Mouse (Mus musculus): ENCODE results near the gene Rplp2.

Rplp2 gene

GRCm38 (mm10) chr7:141453636-141454035, 6.5 kb downstream of the Rplp2 start:
- DNase-seq: no peak

- DNase-seq: peak; percentile 98 to 100
Measured at GRCm38 (mm10) chr7:141454967-141455551, 7.9 kb downstream of the Rplp2 start, which contains the start of gene Pnpla2. Pnpla2 (plus strand) TSS chr7:141455198.

- peak; percentile 89 to 93 for DNase-seq
Measured at GRCm38 (mm10) chr7:141455610-141456314, 8.6 kb downstream of the Rplp2 start.

DNA sequence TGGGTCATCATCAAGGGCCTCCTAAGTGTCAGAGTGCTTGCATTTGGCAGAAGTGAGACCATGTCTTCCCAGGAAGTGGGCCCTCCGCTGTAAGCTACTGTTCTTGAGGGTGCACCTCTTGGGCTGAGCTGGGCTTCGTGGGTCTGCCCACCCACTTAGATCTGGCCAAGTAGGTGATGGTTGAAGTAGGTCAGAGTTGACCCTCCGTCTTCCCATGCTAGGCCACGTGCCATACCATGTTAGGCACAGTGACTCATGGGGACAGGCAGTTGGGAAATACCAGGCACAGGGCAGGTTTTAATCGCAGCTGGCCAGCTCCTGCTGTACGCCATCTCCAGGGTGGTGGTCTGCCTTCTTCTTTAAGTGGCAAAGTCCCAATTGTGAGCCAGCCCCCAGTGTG, 9.6 kb downstream of the Rplp2 start:
- no peak for DNase-seq

- DNase-seq: no peak
Measured at GRCm38 (mm10) chr7:141457236-141457635, 10.1 kb downstream of the Rplp2 start.

DNA sequence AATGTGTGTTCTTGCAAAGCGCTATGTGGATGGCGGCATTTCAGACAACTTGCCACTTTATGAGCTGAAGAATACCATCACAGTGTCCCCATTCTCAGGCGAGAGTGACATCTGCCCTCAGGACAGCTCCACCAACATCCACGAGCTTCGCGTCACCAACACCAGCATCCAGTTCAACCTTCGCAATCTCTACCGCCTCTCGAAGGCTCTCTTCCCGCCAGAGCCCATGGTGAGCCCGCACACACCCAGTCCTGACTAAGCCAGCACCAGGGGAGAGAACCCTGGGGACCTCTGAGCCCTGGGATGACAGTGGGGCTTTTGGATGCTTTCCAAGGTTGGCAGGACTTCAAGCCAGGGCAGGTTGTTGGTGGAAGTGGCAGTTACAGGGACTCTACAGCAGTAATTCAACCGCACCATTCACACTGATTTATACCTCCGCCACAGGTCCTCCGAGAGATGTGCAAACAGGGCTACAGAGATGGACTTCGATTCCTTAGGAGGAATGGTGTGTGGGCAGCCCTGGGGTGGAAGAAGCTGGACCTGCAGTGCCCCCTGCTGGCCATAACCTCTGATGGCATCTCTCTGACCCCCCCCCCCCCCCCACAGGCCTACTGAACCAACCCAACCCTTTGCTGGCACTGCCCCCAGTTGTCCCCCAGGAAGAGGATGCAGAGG, 11.0 kb downstream of the Rplp2 start:
- DNase-seq: peak; percentile 70 to 86

- DNase-seq: no peak
Measured at GRCm38 (mm10) chr7:141458661-141459060, 11.5 kb downstream of the Rplp2 start.

DNA sequence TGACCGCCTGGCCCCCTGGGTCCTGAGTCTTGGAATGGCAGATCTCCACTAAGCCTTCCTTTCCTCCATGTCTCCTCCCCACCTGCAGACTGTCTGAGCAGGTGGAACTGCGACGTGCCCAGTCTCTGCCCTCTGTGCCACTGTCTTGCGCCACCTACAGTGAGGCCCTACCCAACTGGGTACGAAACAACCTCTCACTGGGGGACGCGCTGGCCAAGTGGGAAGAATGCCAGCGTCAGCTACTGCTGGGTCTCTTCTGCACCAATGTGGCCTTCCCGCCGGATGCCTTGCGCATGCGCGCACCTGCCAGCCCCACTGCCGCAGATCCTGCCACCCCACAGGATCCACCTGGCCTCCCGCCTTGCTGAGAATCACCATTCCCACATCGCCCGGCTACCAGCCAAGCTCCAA, 12.1 kb downstream of the Rplp2 start:
- no peak for DNase-seq

- DNase-seq: no peak
Measured at GRCm38 (mm10) chr7:141460001-141460390, 12.8 kb downstream of the Rplp2 start.

GRCm38 (mm10) chr7:141460391-141461113, 13.4 kb downstream of the Rplp2 start, which contains the start of gene Cracr2b:
Cracr2b (plus strand) TSS chr7:141461094.
- no peak for DNase-seq

DNA sequence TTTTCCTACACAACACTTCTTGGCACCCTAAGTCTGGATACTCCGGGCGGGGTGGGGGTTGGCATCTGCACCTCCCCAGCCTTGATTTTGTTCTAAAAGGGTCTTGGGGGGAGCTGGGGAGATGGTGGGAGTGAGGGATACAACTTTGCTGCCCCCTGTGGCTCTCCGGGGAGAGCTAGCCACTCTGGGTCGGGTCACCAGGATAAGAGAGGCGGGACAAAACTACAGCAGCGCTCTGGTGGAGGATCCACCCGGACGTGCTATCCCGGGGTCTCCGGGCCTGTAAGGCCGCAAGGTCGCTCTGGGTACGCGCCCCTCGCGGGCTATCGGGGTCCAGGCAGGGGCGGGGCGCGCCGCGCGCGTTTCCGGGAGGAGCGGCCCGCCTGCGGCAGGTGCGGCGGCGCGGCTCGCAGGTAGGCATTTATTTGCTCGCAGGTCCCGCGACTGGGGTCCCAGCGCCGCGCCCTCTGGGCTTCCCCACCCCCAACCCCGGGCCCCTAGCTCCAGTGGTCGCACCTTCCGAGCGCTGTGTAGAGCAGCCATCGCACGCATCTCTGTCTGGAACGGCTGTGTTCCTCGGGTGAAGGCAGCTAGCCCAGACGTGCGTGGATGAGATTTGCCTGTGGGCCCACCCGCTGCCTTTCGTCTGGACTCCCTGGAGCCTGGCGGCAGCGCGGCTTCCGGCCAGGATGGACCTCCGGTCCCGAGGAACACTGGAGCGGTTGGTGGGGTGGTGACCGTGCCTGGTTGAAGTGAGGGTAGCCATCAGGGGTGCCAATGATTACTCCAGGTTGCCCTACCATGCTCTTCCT, 14.6 kb downstream of the Rplp2 start:
- peak in 1 of 2 experiments; percentile 66 for DNase-seq

DNA sequence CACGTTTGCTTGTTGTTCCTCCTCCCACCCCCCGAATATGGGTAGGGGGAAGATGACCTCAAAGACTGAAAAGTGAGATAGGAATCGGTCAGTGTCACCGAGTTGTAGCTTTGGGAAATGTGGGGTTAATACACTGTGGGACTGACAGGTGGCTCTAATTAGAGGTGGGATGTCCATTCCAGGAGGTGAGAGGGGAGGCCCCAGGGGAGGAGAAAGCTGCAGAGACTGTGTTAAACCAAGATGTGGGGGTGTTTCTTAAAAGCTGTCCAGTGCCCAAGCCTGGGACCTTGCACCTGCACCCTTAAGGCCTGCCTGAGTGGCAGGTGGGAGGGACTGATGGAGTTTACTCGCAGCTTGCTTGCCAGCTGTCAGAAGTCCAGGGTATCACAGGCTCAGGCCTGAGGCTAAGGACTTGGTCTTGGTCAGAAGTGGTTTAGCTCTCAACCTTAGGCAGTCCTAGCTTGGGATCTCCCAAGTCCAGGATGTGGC, 15.2 kb downstream of the Rplp2 start:
- DNase-seq: peak; percentile 83 to 84

DNA sequence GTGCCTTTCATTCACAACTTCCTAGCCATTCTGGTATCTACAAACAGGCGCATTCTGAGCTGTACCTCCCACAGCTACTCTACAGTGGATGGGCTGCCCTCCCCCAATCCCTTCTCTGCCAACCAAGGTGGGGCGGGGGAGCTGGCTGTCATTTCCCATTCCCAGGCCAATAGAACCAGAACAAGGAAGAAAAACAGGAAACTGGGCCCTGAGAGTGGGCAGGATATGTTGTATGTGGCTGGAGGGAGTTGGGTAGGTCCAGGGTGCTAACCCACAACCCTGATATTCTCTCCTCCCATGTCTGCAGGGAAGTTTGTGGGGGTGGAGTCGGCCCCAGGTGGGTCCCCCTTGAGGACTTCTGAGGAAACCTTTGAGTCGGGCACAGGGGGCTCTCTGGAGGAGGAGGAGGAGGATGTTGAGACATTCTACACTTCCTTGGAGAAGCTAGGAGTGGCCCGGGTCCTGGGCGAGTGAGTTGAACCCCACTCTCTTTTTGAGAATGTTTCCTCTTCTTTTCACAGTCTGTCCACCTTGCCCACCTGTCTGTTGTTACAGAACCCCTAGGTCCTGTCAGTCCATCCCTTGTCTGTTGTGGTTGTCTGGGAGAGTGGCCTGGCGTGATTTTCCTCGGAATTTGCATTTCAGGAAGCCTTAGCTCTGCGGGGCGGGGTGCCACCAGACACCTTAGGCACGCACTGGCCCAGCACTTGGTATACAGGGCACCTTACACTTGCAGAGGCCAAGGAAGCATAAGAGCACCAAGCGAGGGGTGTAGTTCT, 16.8 kb downstream of the Rplp2 start:
- peak; percentile 78 to 80 for DNase-seq

GRCm38 (mm10) chr7:141464603-141465201, 17.5 kb downstream of the Rplp2 start:
- peak in 1 of 2 experiments; percentile 75 for DNase-seq

DNA sequence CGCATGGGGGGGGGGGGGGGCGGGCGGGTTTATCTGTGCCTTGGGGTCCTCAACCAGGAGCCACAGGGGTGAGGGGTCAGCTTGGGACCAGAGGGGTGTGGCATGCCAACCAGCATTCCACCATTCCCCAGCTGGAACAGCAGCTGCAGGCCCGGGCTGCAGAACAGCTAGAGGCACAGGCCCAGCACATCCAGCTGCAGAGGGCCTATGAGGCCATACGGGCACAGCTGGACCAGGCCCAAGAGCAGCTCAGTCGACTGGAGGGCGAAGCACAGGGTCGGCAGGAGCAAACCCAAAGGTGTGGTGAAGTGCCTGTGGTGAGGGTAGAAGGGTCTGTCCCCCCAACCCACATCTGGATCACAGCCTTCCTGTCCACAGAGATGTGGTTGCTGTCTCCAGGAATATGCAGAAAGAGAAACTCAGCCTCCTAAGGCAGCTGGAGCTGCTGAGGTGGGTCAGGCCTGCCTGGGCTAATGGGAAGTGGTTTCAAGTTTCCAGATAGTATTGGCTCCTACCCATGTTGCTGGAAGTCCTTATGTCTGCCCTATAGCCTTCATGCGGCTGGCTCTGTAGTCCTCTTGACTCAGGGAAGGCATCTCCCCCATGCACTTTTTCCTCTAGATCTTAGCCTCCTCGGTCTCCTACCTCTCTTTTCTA, 18.3 kb downstream of the Rplp2 start:
- DNase-seq: no peak

DNA sequence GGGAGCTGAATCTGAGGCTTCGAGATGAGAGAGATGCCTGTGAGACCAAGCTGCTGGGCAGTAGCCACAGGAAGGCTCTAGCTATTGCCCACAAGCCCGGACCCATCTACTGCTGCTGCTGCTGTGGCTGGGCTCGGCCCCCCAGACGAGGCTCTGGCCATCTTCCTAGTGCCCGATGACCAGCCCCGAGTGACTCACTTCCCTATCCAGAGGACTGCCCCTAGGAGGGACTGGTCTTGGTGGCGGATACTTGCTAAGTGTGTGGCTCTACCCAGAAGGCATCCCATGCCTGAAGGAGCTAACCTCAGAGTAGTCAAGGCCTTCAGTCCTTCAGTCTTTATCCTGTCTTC, 18.9 kb downstream of the Rplp2 start:
- no peak for DNase-seq

DNA sequence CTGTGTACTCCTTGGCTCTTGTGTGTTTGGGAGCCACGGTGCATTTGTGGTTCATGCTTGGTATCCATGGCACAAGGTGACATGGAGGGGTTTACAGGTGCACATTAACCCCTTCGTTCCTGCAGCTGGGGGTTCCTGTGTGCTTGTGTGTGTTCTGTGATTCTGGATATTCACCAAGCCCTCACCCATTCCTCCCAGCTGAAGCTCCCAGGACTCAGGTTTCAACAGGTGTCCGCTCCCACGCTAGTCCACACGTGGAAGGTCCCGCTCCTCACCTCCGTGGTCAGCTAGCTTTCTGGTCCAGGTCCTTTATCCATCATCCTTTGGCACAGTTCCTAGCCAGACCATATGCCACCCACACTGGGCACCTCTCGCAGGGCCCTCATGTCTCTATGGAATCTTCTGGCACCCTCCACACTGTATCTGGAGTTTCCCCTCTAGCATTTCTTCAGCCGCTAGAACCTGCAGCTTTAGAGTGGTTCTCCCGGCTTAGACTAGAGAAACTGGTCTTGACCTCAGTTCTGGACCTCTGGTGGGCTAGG, 19.5 kb downstream of the Rplp2 start:
- no peak for DNase-seq

GRCm38 (mm10) chr7:141467230-141468030, 20.3 kb downstream of the Rplp2 start, which contains the start of gene Cd151:
Cd151 (plus strand) TSS chr7:141467392.
- peak; percentile 95 to 97 for DNase-seq

GRCm38 (mm10) chr7:141468164-141468521, 21.0 kb downstream of the Rplp2 start:
- DNase-seq: peak in 1 of 2 experiments; percentile 57
